Mouse (Mus musculus) spleen, postnatal 4 days (tissue): ENCODE results near the gene Kansl1.
"Not testable (repeated sequence)": the region's sequence is repeated elsewhere in the genome, so short reads cannot be mapped to it uniquely, and the experiment has no call there.

Experiments used
- DNase-seq, 2 experiments: peaks; one replicate each; pipeline ENCODE4 v3.0.0; 2022; ENCODE audit warnings: low spot score in 2 of 2

The Kansl1 gene

GRCm38 (mm10) chr11:104468751-104469268, at the start of gene Kansl1:
TSS of gene Kansl1 (minus strand) at chr11:104468861.
- peak in 1 of 2 experiments; percentile 17 for DNase-seq

- DNase-seq: no peak
Measured at GRCm38 (mm10) chr11:104512436-104512835, 43.8 kb upstream of the Kansl1 start.

GRCm38 (mm10) chr11:104510606-104511005, 41.9 kb upstream of the Kansl1 start:
- peak in 1 of 2 experiments; percentile 14 for DNase-seq

GRCm38 (mm10) chr11:104508455-104508854, 39.8 kb upstream of the Kansl1 start:
- DNase-seq: no peak

GRCm38 (mm10) chr11:104488292-104488691, 19.6 kb upstream of the Kansl1 start:
- no peak for DNase-seq

- no peak for DNase-seq
Measured at GRCm38 (mm10) chr11:104481971-104482370, 13.3 kb upstream of the Kansl1 start.

- DNase-seq: no peak
Measured at GRCm38 (mm10) chr11:104479505-104479904, 10.8 kb upstream of the Kansl1 start.

GRCm38 (mm10) chr11:104469371-104469835, 742 bp upstream of the Kansl1 start:
- DNase-seq: peak; percentile 87 to 94

- DNase-seq: no peak
Measured at GRCm38 (mm10) chr11:104467698-104468097, 963 bp downstream of the Kansl1 start.

- DNase-seq: peak; percentile 67 to 81
Measured at GRCm38 (mm10) chr11:104461551-104461950, 7.1 kb downstream of the Kansl1 start.

- DNase-seq: no peak
Measured at GRCm38 (mm10) chr11:104459671-104460070, 9.0 kb downstream of the Kansl1 start.

- DNase-seq: no peak
Measured at GRCm38 (mm10) chr11:104458507-104458906, 10.2 kb downstream of the Kansl1 start.

- DNase-seq: no peak
Measured at GRCm38 (mm10) chr11:104452709-104453108, 16.0 kb downstream of the Kansl1 start.

GRCm38 (mm10) chr11:104451239-104451638, 17.4 kb downstream of the Kansl1 start:
- DNase-seq: peak in 1 of 2 experiments; percentile 37

- DNase-seq: not testable (repeated sequence)
Measured at GRCm38 (mm10) chr11:104448499-104448898, 20.2 kb downstream of the Kansl1 start.

- no peak for DNase-seq
Measured at GRCm38 (mm10) chr11:104445538-104445937, 23.1 kb downstream of the Kansl1 start.

- DNase-seq: no peak
Measured at GRCm38 (mm10) chr11:104445044-104445443, 23.6 kb downstream of the Kansl1 start.

- DNase-seq: no peak
Measured at GRCm38 (mm10) chr11:104443359-104443758, 25.3 kb downstream of the Kansl1 start.

- DNase-seq: peak; percentile 94 to 97
Measured at GRCm38 (mm10) chr11:104442333-104443136, 26.1 kb downstream of the Kansl1 start.

- DNase-seq: peak; percentile 67 to 86
Measured at GRCm38 (mm10) chr11:104441475-104442332, 27.0 kb downstream of the Kansl1 start.

GRCm38 (mm10) chr11:104440521-104441474, 27.9 kb downstream of the Kansl1 start:
- no peak for DNase-seq
